Mouse (Mus musculus): ENCODE measurements around the gene Mgat5. TPM values are rescaled to one million over a fixed set of nuclear protein-coding genes. Genes with fewer than 3 reads are reported as not detected.

Gene Mgat5
- polyA plus RNA-seq, 2 experiments, result 6.6 to 8.4 TPM

DNA sequence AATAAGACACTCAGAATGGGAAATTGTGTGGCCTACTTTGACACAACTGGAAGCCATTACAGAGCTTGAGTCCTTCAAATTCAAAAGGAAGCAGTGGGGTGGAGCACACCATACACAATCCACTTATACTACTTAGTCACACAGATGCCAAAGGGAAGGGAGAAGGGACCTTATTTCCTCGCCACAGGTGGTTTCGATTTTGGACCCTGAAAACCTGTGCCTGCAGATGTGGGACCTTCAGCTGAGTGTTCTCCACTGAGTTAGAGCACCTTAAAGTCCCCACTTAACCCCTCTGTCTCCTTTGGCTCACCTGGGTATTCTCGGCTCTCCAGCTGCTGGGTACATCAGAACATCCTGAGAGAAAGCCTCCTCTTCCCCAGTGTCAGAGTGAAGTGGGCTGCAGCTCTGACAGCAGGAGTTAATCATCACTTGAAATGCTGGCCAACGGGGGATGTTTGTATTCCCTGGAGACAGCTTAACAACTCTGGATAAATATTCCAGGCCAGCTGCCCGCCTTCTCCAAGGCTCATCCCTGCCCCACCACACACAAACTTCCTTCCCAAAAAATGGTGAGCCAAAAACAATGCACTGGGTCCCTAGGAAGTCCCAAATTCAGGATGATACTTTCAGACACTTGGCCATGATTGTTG is 240.1 kb downstream of the Mgat5 start:
- 0 out of 2 replicates have a peak, but pooled peaks cover 6% of the 10 kb centered on the region for H3K9me3 ChIP-seq (ENCODE audit: control insufficient read depth, low read length)
- no peak overlapping the region for H3K9ac ChIP-seq (ENCODE audit: low read depth, low read length, severe bottlenecking)
- peaks cover 10% of the 10 kb centered on the region for H3K36me3 ChIP-seq (ENCODE audit: control insufficient read depth, insufficient read depth, low read length)
- no peak for ATAC-seq (ENCODE audit: low FRiP score, low read depth)
- no peaks in the 10 kb centered on the region for H3K27me3 ChIP-seq (ENCODE audit: control insufficient read depth, insufficient read depth, low read length)
- DNase-seq (ENCODE audit: low spot score), result peak; percentile 35
- H3K4me1 ChIP-seq (ENCODE audit: control insufficient read depth, insufficient read depth, low read length), result peaks cover 30% of the 10 kb centered on the region
- 37% methylated on average over 5 of the region's 5 CpGs for WGBS
- H3K4me2 ChIP-seq (replicated peaks; ENCODE audit: low read depth, low read length, severe bottlenecking), result no peak overlapping the region
- no peak overlapping the region for H3K27ac ChIP-seq (replicated peaks; ENCODE audit: low read depth, low read length)
- no peak for TF ChIP-seq POLR2A (IDR thresholded peaks at IDR 0.05; ENCODE audit: borderline replicate concordance, extremely low read depth, insufficient read depth, insufficient read length)
- no peak overlapping the region for H3K4me3 ChIP-seq (replicated peaks; ENCODE audit: low read length)

GRCm38 (mm10) chr1:127453397-127453796 is 248.6 kb downstream of the Mgat5 start:
- Histone ChIP-seq H3K27ac (replicated peaks; ENCODE audit: low read depth, low read length) (no peak overlapping the region), H3K9ac (ENCODE audit: low read depth, low read length, severe bottlenecking) (no peak overlapping the region), H3K4me2 (replicated peaks; ENCODE audit: low read depth, low read length, severe bottlenecking) (no peak overlapping the region), H3K9me3 (ENCODE audit: control insufficient read depth, low read length) (0 out of 2 replicates have a peak, but pooled peaks cover 7% of the 10 kb centered on the region), H3K4me3 (replicated peaks; ENCODE audit: low read length) (no peak overlapping the region), H3K4me1 (ENCODE audit: control insufficient read depth, insufficient read depth, low read length) (no peaks in the 10 kb centered on the region), H3K36me3 (ENCODE audit: control insufficient read depth, insufficient read depth, low read length) (0 out of 2 replicates have a peak, but pooled peaks cover 9% of the 10 kb centered on the region), H3K27me3 (ENCODE audit: control insufficient read depth, insufficient read depth, low read length) (no peaks in the 10 kb centered on the region)
- TF ChIP-seq POLR2A (IDR thresholded peaks at IDR 0.05; ENCODE audit: borderline replicate concordance, extremely low read depth, insufficient read depth, insufficient read length), result no peak
- no peak for ATAC-seq (ENCODE audit: low FRiP score, low read depth)
- 94% methylated on average over 6 of the region's 6 CpGs for WGBS
- no peak for DNase-seq (ENCODE audit: low spot score)

- Histone ChIP-seq H3K4me3 (replicated peaks; ENCODE audit: low read length) (no peak overlapping the region), H3K36me3 (ENCODE audit: control insufficient read depth, insufficient read depth, low read length) (no peaks in the 10 kb centered on the region), H3K27me3 (ENCODE audit: control insufficient read depth, insufficient read depth, low read length) (no peaks in the 10 kb centered on the region), H3K9ac (ENCODE audit: low read depth, low read length, severe bottlenecking) (no peak overlapping the region), H3K9me3 (ENCODE audit: control insufficient read depth, low read length) (no peaks in the 10 kb centered on the region), H3K27ac (replicated peaks; ENCODE audit: low read depth, low read length) (no peak overlapping the region), H3K4me2 (replicated peaks; ENCODE audit: low read depth, low read length, severe bottlenecking) (no peak overlapping the region), H3K4me1 (ENCODE audit: control insufficient read depth, insufficient read depth, low read length) (no peaks in the 10 kb centered on the region)
- TF ChIP-seq POLR2A (IDR thresholded peaks at IDR 0.05; ENCODE audit: borderline replicate concordance, extremely low read depth, insufficient read depth, insufficient read length), result no peak
- WGBS, result 17% methylated on average over 6 of the region's 6 CpGs
- ATAC-seq (ENCODE audit: low FRiP score, low read depth), result no peak
- peak; percentile 92 for DNase-seq (ENCODE audit: low spot score)
Observed at GRCm38 (mm10) chr1:127459015-127459451, 254.2 kb downstream of the Mgat5 start.

DNA sequence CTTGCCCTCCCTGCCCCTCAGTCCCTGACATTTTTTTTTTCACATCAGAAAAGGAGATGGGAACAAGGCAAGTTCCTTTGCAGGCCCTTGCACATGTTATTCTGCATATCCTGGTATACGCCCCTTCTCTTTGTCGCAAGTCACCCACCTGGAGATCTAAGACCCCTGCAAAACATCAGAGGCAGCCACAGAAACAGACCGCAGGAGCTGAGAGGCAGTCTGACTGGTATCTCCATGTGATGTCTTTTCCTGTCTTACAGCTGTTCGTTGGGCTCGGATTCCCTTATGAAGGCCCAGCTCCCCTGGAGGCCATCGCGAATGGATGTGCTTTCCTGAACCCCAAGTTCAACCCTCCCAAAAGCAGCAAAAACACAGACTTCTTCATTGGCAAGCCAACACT is 254.8 kb downstream of the Mgat5 start:
- no peak overlapping the region for H3K4me3 ChIP-seq (replicated peaks; ENCODE audit: low read length)
- no peaks in the 10 kb centered on the region for H3K4me1 ChIP-seq (ENCODE audit: control insufficient read depth, insufficient read depth, low read length)
- TF ChIP-seq POLR2A (IDR thresholded peaks at IDR 0.05; ENCODE audit: borderline replicate concordance, extremely low read depth, insufficient read depth, insufficient read length), result no peak
- H3K36me3 ChIP-seq (ENCODE audit: control insufficient read depth, insufficient read depth, low read length), result no peaks in the 10 kb centered on the region
- H3K27me3 ChIP-seq (ENCODE audit: control insufficient read depth, insufficient read depth, low read length), result no peaks in the 10 kb centered on the region
- H3K4me2 ChIP-seq (replicated peaks; ENCODE audit: low read depth, low read length, severe bottlenecking), result no peak overlapping the region
- 74% methylated on average over 7 of the region's 7 CpGs for WGBS
- H3K9me3 ChIP-seq (ENCODE audit: control insufficient read depth, low read length), result no peaks in the 10 kb centered on the region
- DNase-seq (ENCODE audit: low spot score) (no peak), ATAC-seq (ENCODE audit: low FRiP score, low read depth) (no peak)
- H3K9ac ChIP-seq (ENCODE audit: low read depth, low read length, severe bottlenecking), result no peak overlapping the region
- H3K27ac ChIP-seq (replicated peaks; ENCODE audit: low read depth, low read length), result no peak overlapping the region

DNA sequence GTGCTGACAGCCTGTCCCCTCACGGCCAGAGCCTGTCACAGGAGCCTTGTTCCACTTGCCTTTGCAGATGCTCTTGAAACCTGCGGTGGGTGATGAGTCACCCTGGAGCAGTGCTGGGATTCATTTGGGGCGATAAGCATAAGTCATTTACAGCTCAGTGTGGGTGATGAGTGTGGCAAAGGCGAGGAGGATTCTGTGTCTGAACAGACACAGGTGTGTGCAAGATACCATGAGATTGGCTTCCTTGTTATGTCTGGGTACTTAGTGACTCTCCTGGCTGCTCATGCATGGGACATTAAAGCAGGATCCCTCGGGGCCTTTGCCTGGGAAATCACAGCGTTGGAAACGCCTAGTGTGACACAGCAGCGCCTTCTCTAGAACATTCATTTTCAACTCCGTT is 256.2 kb downstream of the Mgat5 start:
- H3K4me3 ChIP-seq (replicated peaks; ENCODE audit: low read length), result no peak overlapping the region
- H3K9me3 ChIP-seq (ENCODE audit: control insufficient read depth, low read length), result no peaks in the 10 kb centered on the region
- no peak overlapping the region for H3K4me2 ChIP-seq (replicated peaks; ENCODE audit: low read depth, low read length, severe bottlenecking)
- H3K9ac ChIP-seq (ENCODE audit: low read depth, low read length, severe bottlenecking), result no peak overlapping the region
- DNase-seq (ENCODE audit: low spot score) (no peak), ATAC-seq (ENCODE audit: low FRiP score, low read depth) (no peak)
- WGBS, result 80% methylated on average over 9 of the region's 9 CpGs
- H3K36me3 ChIP-seq (ENCODE audit: control insufficient read depth, insufficient read depth, low read length), result no peaks in the 10 kb centered on the region
- no peaks in the 10 kb centered on the region for H3K4me1 ChIP-seq (ENCODE audit: control insufficient read depth, insufficient read depth, low read length)
- no peaks in the 10 kb centered on the region for H3K27me3 ChIP-seq (ENCODE audit: control insufficient read depth, insufficient read depth, low read length)
- no peak overlapping the region for H3K27ac ChIP-seq (replicated peaks; ENCODE audit: low read depth, low read length)
- no peak for TF ChIP-seq POLR2A (IDR thresholded peaks at IDR 0.05; ENCODE audit: borderline replicate concordance, extremely low read depth, insufficient read depth, insufficient read length)
